ENCODE assay signal across 13 mouse cellular contexts in genomic region chr13:45627206-45627751, GRCm38 (mm10).
DNase-seq lines count a peak whose midpoint lies in the region; ATAC-seq lines count a peak whose summit lies in the region.
"Had no signal": no experiment of that assay in that cellular context is flagged by ENCODE, and none has a peak within 500 bp of the region (broad histone marks: within the 10 kb centered on the region; RNA-seq: fewer than 3 reads in every experiment).

No protein-coding gene starts in this region.

- H3K9ac ChIP-seq in heart, embryonic 11.5 days (ENCODE audit: low read depth, low read length), result no peak overlapping the region
- H3K9ac ChIP-seq: neural tube, embryonic 12.5 days had no signal

- H3K4me3 ChIP-seq in heart, embryonic 11.5 days (ENCODE audit: low read depth, low read length), result no peak overlapping the region
- H3K4me3 ChIP-seq: forebrain, embryonic 10.5 days; neural tube, embryonic 12.5 days had no signal

- peak; percentile 33 for DNase-seq in kidney, adult 9 months
- DNase-seq in kidney, adult 18-20 months, result no peak
- peak; percentile 46 for DNase-seq in kidney, postnatal 14 days
- DNase-seq in yolk sac, embryonic 10.5 days (ENCODE audit: low spot score), result peak; percentile 7
- DNase-seq in cerebellum, adult 9-11 months, result no peak
- no peak for DNase-seq in thymus, postnatal 0 days (ENCODE audit: low spot score)
- DNase-seq: cerebellum, postnatal 10 days; right cerebral cortex, postnatal 14 days had no signal

- WGBS in heart, embryonic 11.5 days (ENCODE audit: insufficient replicate concordance), result 8% methylated on average over 8 of the region's 8 CpGs

- H3K4me1 ChIP-seq in heart, embryonic 11.5 days (ENCODE audit: control insufficient read depth, insufficient read depth, low read length), result peaks cover 24% of the 10 kb centered on the region

- ATAC-seq in heart, embryonic 11.5 days (replicated peaks; ENCODE audit: insufficient number of reproducible peaks, low FRiP score, low TSS enrichment), result no peak; the same call in 1 of the 2 replicates
- ATAC-seq in erythroblast, adult 5-6 weeks (replicated peaks; ENCODE audit: low FRiP score, poor library complexity, severe bottlenecking), result no peak
- ATAC-seq: activated CD4-positive, CD25-positive, alpha-beta regulatory T cell, adult 4 months had no signal

- no peaks in the 10 kb centered on the region for H3K9me3 ChIP-seq in heart, embryonic 11.5 days (replicated peaks; ENCODE audit: control insufficient read depth, low read length)
- H3K9me3 ChIP-seq: forebrain, embryonic 10.5 days; neural tube, embryonic 12.5 days had no signal

- no peaks in the 10 kb centered on the region for H3K36me3 ChIP-seq in heart, embryonic 11.5 days (ENCODE audit: control insufficient read depth, insufficient read depth, low read length)
- H3K36me3 ChIP-seq: forebrain, embryonic 10.5 days; neural tube, embryonic 12.5 days had no signal

- H3K4me2 ChIP-seq in heart, embryonic 11.5 days, result no peak overlapping the region
- H3K4me2 ChIP-seq: neural tube, embryonic 12.5 days had no signal

- peak overlapping the region; percentile 13; the same call in 1 of the 2 replicates for H3K27ac ChIP-seq in heart, embryonic 11.5 days (ENCODE audit: low read depth, low read length)
- H3K27ac ChIP-seq: forebrain, embryonic 10.5 days; neural tube, embryonic 12.5 days had no signal

- H3K27me3 ChIP-seq in heart, embryonic 11.5 days (ENCODE audit: control insufficient read depth, insufficient read depth, low read length), result no peaks in the 10 kb centered on the region
- H3K27me3 ChIP-seq: neural tube, embryonic 12.5 days had no signal

Comparison
In these comparisons a context has a peak if more than half of its experiments do, and no peak if none do; other contexts are left out.
1. DNase-seq: peak in kidney, adult 9 months (single experiment), kidney, postnatal 14 days (single experiment) and yolk sac, embryonic 10.5 days (single experiment); none in kidney, adult 18-20 months (single experiment), cerebellum, adult 9-11 months (single experiment) and thymus, postnatal 0 days (single experiment).